In genomic region chr1:172512962-172513361, GRCm38 (mm10) we compare ENCODE assay signal across 8 mouse cellular contexts. TPM values are rescaled to one million over a fixed set of nuclear protein-coding genes. Genes with fewer than 3 reads are reported as not detected.
DNase-seq lines count a peak whose midpoint lies in the region; ATAC-seq and TF ChIP-seq lines count a peak whose summit lies in the region.

No protein-coding gene starts in this region.

- H3K4me2 ChIP-seq in liver, embryonic 14.5 days (ENCODE audit: low read depth): peak overlapping the region; percentile 43

- intact Hi-C loops in gastrocnemius, postnatal 36 days (cut with DNase I): no loop called here

- H3K36me3 ChIP-seq in liver, embryonic 14.5 days (replicated peaks; ENCODE audit: control insufficient read depth, insufficient read depth, low read depth): no peaks in the 10 kb centered on the region

- no peak for TF ChIP-seq EP300 in liver, embryonic 14.5 days (IDR thresholded peaks at IDR 0.05; ENCODE audit: low read depth)

- no peak overlapping the region for H3K9ac ChIP-seq in liver, embryonic 14.5 days (replicated peaks)

- WGBS in liver, embryonic 14.5 days (ENCODE audit: insufficient replicate concordance): 4% methylated on average over 13 of the region's 13 CpGs

- H3K27ac ChIP-seq in liver, embryonic 14.5 days: peak overlapping the region; percentile 16; the same call in 1 of the 2 replicates

- H3K4me3 ChIP-seq in liver, embryonic 14.5 days (ENCODE audit: insufficient read depth in 1 of 2, low read depth in 2 of 2, low read length in 2 of 2): peak overlapping the region in 1 of 2 experiments; percentile 25; a peak in 2 of 4 replicates

- H3K27me3 ChIP-seq in liver, embryonic 14.5 days (ENCODE audit: control insufficient read depth, insufficient read depth, low read length): no peaks in the 10 kb centered on the region

- H3K9me3 ChIP-seq in liver, embryonic 14.5 days (ENCODE audit: control insufficient read depth, low read length): no peaks in the 10 kb centered on the region

- TF ChIP-seq CTCF in liver, embryonic 14.5 days (IDR thresholded peaks at IDR 0.05; ENCODE audit: low read depth): peak; percentile 22; the same call in 1 of the 2 replicates

- ATAC-seq in activated CD4-positive, CD25-positive, alpha-beta regulatory T cell, adult 4 months: peak; percentile 60
- peak; percentile 61 for ATAC-seq in inflammation-experienced regulatory T-cells, adult 6 months
- ATAC-seq in liver, embryonic 14.5 days (ENCODE audit: insufficient read depth): peak; percentile 40

- H3K4me1 ChIP-seq in liver, embryonic 14.5 days (replicated peaks; ENCODE audit: control insufficient read depth in 2 of 2, insufficient read depth in 2 of 2, low read length in 1 of 2): peaks cover 0 to 38% of the 10 kb centered on the region in 2 experiments; a peak in 2 of 4 replicates

- peak; percentile 95 for DNase-seq in 416B (ENCODE audit: low read depth)
- DNase-seq in gastrocnemius, postnatal 36 days: peak; percentile 40 to 41
- no peak for DNase-seq in liver, embryonic 14.5 days (ENCODE audit: low read depth in 3 of 3, low spot score in 3 of 3)
- DNase-seq in naive thymus-derived CD4-positive, alpha-beta T cell, adult 2 months (ENCODE audit: low read depth): peak; percentile 65
- DNase-seq in thymus, postnatal 36 days: peak; percentile 76 to 83
- no peak for DNase-seq in cerebellum, postnatal 14 days

RNA-seq across cellular contexts. Expression of gene Cfap45, which starts 7.6 kb away (rescaled TPM):
- under 1 TPM; 0.09 to 0.75 TPM for polyA plus RNA-seq in activated CD4-positive, CD25-positive, alpha-beta regulatory T cell, adult 4 months (2017; shearing (Covaris generic))
- under 1 TPM in 1 of 2 experiments, not detected in 1; 0.33 TPM for total RNA-seq in gastrocnemius, postnatal 36 days (2021)
- 1 to 10 TPM in 2 of 3 experiments, under 1 TPM in 1; 0.43 to 1.5 (median 1.2) TPM for polyA plus RNA-seq in inflammation-experienced regulatory T-cells, adult 6 months (2017; shearing (Covaris generic))
- polyA plus RNA-seq in liver, embryonic 14.5 days (2012; rRNA removed): 0.15 and 0.28 TPM in 2 replicates
- polyA plus RNA-seq in liver, embryonic 14.5 days (2014; fragmentation: Nextera tagmentation; extraction: Ambion mirVana): 0.22 and 0.29 TPM in 2 replicates

RNA-seq across cellular contexts. Expression of gene Tagln2, which starts 13.1 kb away (rescaled TPM):
- polyA plus RNA-seq in activated CD4-positive, CD25-positive, alpha-beta regulatory T cell, adult 4 months (2017; shearing (Covaris generic)): 100 to 1,000 TPM; 319 to 387 TPM
- total RNA-seq in gastrocnemius, postnatal 36 days (2021): 10 to 100 TPM; 20.4 to 23.5 TPM
- polyA plus RNA-seq in inflammation-experienced regulatory T-cells, adult 6 months (2017; shearing (Covaris generic)): 100 to 1,000 TPM; 260 to 650 (median 280) TPM
- 75.1 and 88.2 TPM in 2 replicates for polyA plus RNA-seq in liver, embryonic 14.5 days (2012; rRNA removed)
- polyA plus RNA-seq in liver, embryonic 14.5 days (2014; fragmentation: Nextera tagmentation; extraction: Ambion mirVana): 94.4 and 97.5 TPM in 2 replicates

RNA-seq across cellular contexts. Expression of gene Igsf9, which starts 31.4 kb away (rescaled TPM):
- not detected for polyA plus RNA-seq in activated CD4-positive, CD25-positive, alpha-beta regulatory T cell, adult 4 months (2017; shearing (Covaris generic))
- under 1 TPM; 0.36 to 0.59 TPM for total RNA-seq in gastrocnemius, postnatal 36 days (2021)
- 1 to 10 TPM in 1 of 3 experiments, under 1 TPM in 1, not detected in 1; 0.50 to 1.4 TPM for polyA plus RNA-seq in inflammation-experienced regulatory T-cells, adult 6 months (2017; shearing (Covaris generic))
- polyA plus RNA-seq in liver, embryonic 14.5 days (2012; rRNA removed): 2.1 and 2.8 TPM in 2 replicates
- 0.60 and 1.0 TPM in 2 replicates for polyA plus RNA-seq in liver, embryonic 14.5 days (2014; fragmentation: Nextera tagmentation; extraction: Ambion mirVana)

RNA-seq across cellular contexts. Expression of gene Slamf9, which starts 37.8 kb away (rescaled TPM):
- polyA plus RNA-seq in activated CD4-positive, CD25-positive, alpha-beta regulatory T cell, adult 4 months (2017; shearing (Covaris generic)): under 1 TPM in 1 of 2 experiments, not detected in 1; 0.25 TPM
- total RNA-seq in gastrocnemius, postnatal 36 days (2021): under 1 TPM; 0.20 to 0.33 TPM
- polyA plus RNA-seq in inflammation-experienced regulatory T-cells, adult 6 months (2017; shearing (Covaris generic)): under 1 TPM in 2 of 3 experiments, not detected in 1; 0.36 to 0.61 TPM
- 0.92 and 1.5 TPM in 2 replicates for polyA plus RNA-seq in liver, embryonic 14.5 days (2012; rRNA removed)
- 1.5 and 1.9 TPM in 2 replicates for polyA plus RNA-seq in liver, embryonic 14.5 days (2014; fragmentation: Nextera tagmentation; extraction: Ambion mirVana)

RNA-seq across cellular contexts. Expression of gene Vsig8, which starts 42.8 kb away (rescaled TPM):
- not detected for polyA plus RNA-seq in activated CD4-positive, CD25-positive, alpha-beta regulatory T cell, adult 4 months (2017; shearing (Covaris generic))
- not detected for total RNA-seq in gastrocnemius, postnatal 36 days (2021)
- not detected for polyA plus RNA-seq in inflammation-experienced regulatory T-cells, adult 6 months (2017; shearing (Covaris generic))
- not detected in 2 replicates for polyA plus RNA-seq in liver, embryonic 14.5 days (2012; rRNA removed)
- polyA plus RNA-seq in liver, embryonic 14.5 days (2014; fragmentation: Nextera tagmentation; extraction: Ambion mirVana): not detected in 2 replicates

Comparison
In these comparisons a context has a peak if more than half of its experiments do, and no peak if none do; other contexts are left out.
1. DNase-seq: peak in 416B (single experiment), gastrocnemius, postnatal 36 days (2 of 2), naive thymus-derived CD4-positive, alpha-beta T cell, adult 2 months (single experiment) and thymus, postnatal 36 days (2 of 2); none in liver, embryonic 14.5 days (0 of 3) and cerebellum, postnatal 14 days (0 of 2).
2. Peak in every context shown above with its lines, with median percentiles within 50 percentile points of each other: ATAC-seq.